Mouse (Mus musculus) erythroblast, embryonic 14.5 days (primary cell): ENCODE data around the gene Mcrip2.

Experiments used
- GATA1 ChIP-seq: IDR thresholded peaks from 2 replicates; pipeline ENCODE4 v1.6.1; 2012; ENCODE audit warnings: low read length, inconsistent platforms, mixed read lengths
- TAL1 ChIP-seq: IDR thresholded peaks from 3 replicates; pipeline ENCODE4 v1.6.1; 2012; ENCODE audit warnings: low read length, inconsistent platforms, mixed read lengths

- TF ChIP-seq GATA1 (no peak), TAL1 (no peak)
Measured at GRCm38 (mm10) chr17:25833291-25833663, 35.3 kb downstream of the Mcrip2 start, which contains the start of gene Stub1.
